Mouse (Mus musculus): ENCODE results near the gene Rnf114.

DNA sequence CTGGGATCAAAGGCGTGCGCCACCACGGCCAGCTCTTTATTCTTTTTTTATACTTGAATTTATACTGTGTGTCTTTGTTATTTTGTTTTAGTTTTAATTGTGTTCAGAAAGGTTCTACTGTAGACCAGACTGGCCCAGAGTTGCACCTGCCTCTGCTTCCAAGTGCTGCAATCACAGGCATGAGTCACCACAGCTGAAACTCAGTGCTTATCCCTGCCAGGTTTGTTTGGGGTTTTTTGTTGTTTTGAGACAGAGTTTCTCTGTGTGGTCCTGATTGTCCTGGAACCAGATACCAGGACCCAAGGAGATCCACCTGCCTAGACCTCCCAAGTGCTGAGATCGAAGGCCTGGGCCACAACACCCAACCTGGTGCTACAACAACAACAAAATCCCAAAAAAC, 16.1 kb downstream of the Rnf114 start:
- TF ChIP-seq POLR2A (IDR thresholded peaks at IDR 0.05; ENCODE audit: extremely low read depth, insufficient read depth, low read length) = no peak
- TF ChIP-seq CTCF (IDR thresholded peaks at IDR 0.05; ENCODE audit: extremely low read depth, insufficient read depth, low read length) = no peak

Measured in cortical plate, adult 2 months (tissue).